Mouse (Mus musculus): Measurements from ENCODE around the gene Zfand2a.

- no peak for TF ChIP-seq CTCF (IDR thresholded peaks at IDR 0.05; ENCODE audit: control insufficient read depth, insufficient read depth, low read length)
- TF ChIP-seq POLR2A (IDR thresholded peaks at IDR 0.05; ENCODE audit: borderline replicate concordance, control insufficient read depth, low read depth, low read length): no peak
Measured at GRCm38 (mm10) chr5:139491348-139491747, 7.0 kb upstream of the Zfand2a start.
